Mouse (Mus musculus) ES-Bruce4 (cell line): ENCODE results near the gene Tcp11l1.

Source experiments
- CTCF ChIP-seq: IDR thresholded peaks from one replicate; pipeline ENCODE4 v1.8.1; 2011; ENCODE audit warnings: low read depth, low read length
- EP300 ChIP-seq: IDR thresholded peaks from 2 replicates; pipeline ENCODE4 v1.6.1; 2011; ENCODE audit warnings: low read depth, low read length; ENCODE audit not compliant: insufficient read depth

DNA sequence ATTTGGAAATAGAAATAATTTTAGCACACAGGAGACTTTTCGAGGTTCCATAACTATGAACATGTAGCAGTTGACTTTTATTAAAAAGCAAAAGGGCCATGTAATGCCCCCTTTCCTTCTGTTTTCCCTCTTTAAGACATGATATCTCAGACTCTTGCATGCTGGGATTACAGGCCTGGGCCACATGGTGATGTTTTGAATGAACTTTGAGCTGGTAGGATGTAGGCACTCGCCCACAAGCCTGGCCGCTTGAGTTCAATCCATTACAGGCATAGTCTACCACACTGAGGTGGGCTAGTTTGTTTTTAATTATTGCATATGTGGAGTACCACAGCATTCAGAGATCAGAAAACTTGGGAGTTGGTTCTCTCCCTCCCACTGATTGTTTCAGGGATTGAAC lies 97.2 kb downstream of the Tcp11l1 start:
- no peak for TF ChIP-seq CTCF
- TF ChIP-seq EP300 = no peak
